Mouse (Mus musculus): ENCODE measurements at regions not wholly inside any gene's neighbourhood (a gene's known extent, or its start where the extent isn't known, plus 50 kb on each side); places are given as distances from the start of the nearest gene placed in this dataset.

DNA sequence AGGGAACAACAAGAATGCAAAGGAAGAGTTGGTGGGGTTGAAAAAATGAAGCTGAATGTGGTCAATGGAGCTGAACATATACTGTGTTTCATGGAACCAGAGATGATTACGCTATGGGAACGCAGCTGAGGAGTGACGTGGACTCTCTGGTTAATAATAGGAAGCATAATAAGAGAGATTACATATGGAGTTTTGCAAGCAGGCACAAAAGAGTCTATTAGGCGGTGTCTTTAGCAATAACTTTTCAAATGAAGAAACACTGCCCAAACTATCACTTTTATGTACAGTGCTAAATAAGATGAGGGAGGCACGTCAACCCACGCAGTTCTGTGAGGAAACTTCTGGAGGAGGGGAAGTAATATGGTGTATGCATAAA is 172.4 kb upstream of the Cited2 start:
- no peak overlapping the region for H3K27ac ChIP-seq
- H3K4me2 ChIP-seq (ENCODE audit: low read depth, low read length): no peak overlapping the region
- WGBS: 90% methylated on average over 6 of the region's 6 CpGs
- H3K36me3 ChIP-seq (ENCODE audit: insufficient read depth, low read length): no peaks in the 10 kb centered on the region
- TF ChIP-seq CTCF (IDR thresholded peaks at IDR 0.05; ENCODE audit: low read depth): no peak
- no peaks in the 10 kb centered on the region for H3K9me3 ChIP-seq (ENCODE audit: low read length)
- no peaks in the 10 kb centered on the region for H3K4me1 ChIP-seq (ENCODE audit: insufficient read depth, low read length)
- H3K4me3 ChIP-seq (ENCODE audit: low read length): no peak overlapping the region
- ATAC-seq (no peak), DNase-seq (ENCODE audit: low spot score) (no peak)
- H3K27me3 ChIP-seq (ENCODE audit: insufficient read depth, low read length): no peaks in the 10 kb centered on the region
- H3K9ac ChIP-seq (replicated peaks; ENCODE audit: low read length): no peak overlapping the region

- ATAC-seq (no peak), DNase-seq (ENCODE audit: low spot score) (no peak)
- TF ChIP-seq CTCF (IDR thresholded peaks at IDR 0.05; ENCODE audit: low read depth): no peak
- no peak overlapping the region for H3K27ac ChIP-seq
- WGBS: 84% methylated on average over 6 of the region's 6 CpGs
- no peaks in the 10 kb centered on the region for H3K4me1 ChIP-seq (ENCODE audit: insufficient read depth, low read length)
- H3K4me2 ChIP-seq (ENCODE audit: low read depth, low read length): no peak overlapping the region
- H3K27me3 ChIP-seq (ENCODE audit: insufficient read depth, low read length): no peaks in the 10 kb centered on the region
- H3K9me3 ChIP-seq (ENCODE audit: low read length): no peaks in the 10 kb centered on the region
- H3K9ac ChIP-seq (replicated peaks; ENCODE audit: low read length): no peak overlapping the region
- no peaks in the 10 kb centered on the region for H3K36me3 ChIP-seq (ENCODE audit: insufficient read depth, low read length)
- H3K4me3 ChIP-seq (ENCODE audit: low read length): no peak overlapping the region
Measured at GRCm38 (mm10) chr10:17551869-17552268, 171.1 kb upstream of the Cited2 start.

GRCm38 (mm10) chr10:17552277-17552676 is 170.7 kb upstream of the Cited2 start:
- H3K9me3 ChIP-seq (ENCODE audit: low read length): no peaks in the 10 kb centered on the region
- H3K27me3 ChIP-seq (ENCODE audit: insufficient read depth, low read length): no peaks in the 10 kb centered on the region
- ATAC-seq (no peak), DNase-seq (ENCODE audit: low spot score) (no peak)
- TF ChIP-seq CTCF (IDR thresholded peaks at IDR 0.05; ENCODE audit: low read depth): no peak
- no peak overlapping the region for H3K4me2 ChIP-seq (ENCODE audit: low read depth, low read length)
- H3K4me3 ChIP-seq (ENCODE audit: low read length): no peak overlapping the region
- H3K27ac ChIP-seq: no peak overlapping the region
- no peaks in the 10 kb centered on the region for H3K36me3 ChIP-seq (ENCODE audit: insufficient read depth, low read length)
- no peaks in the 10 kb centered on the region for H3K4me1 ChIP-seq (ENCODE audit: insufficient read depth, low read length)
- no peak overlapping the region for H3K9ac ChIP-seq (replicated peaks; ENCODE audit: low read length)

GRCm38 (mm10) chr10:17556391-17556790 is 166.6 kb upstream of the Cited2 start:
- Histone ChIP-seq H3K27ac (no peak overlapping the region), H3K4me2 (ENCODE audit: low read depth, low read length) (no peak overlapping the region), H3K9me3 (ENCODE audit: low read length) (no peaks in the 10 kb centered on the region), H3K27me3 (ENCODE audit: insufficient read depth, low read length) (no peaks in the 10 kb centered on the region), H3K4me3 (ENCODE audit: low read length) (no peak overlapping the region), H3K4me1 (ENCODE audit: insufficient read depth, low read length) (no peaks in the 10 kb centered on the region), H3K9ac (replicated peaks; ENCODE audit: low read length) (no peak overlapping the region), H3K36me3 (ENCODE audit: insufficient read depth, low read length) (no peaks in the 10 kb centered on the region)
- no peak for ATAC-seq
- DNase-seq (ENCODE audit: low spot score): peak; percentile 3
- no peak for TF ChIP-seq CTCF (IDR thresholded peaks at IDR 0.05; ENCODE audit: low read depth)
- WGBS: 64% methylated on average over 4 of the region's 4 CpGs

- Histone ChIP-seq H3K9me3 (ENCODE audit: low read length) (no peaks in the 10 kb centered on the region), H3K9ac (replicated peaks; ENCODE audit: low read length) (no peak overlapping the region), H3K27me3 (ENCODE audit: insufficient read depth, low read length) (no peaks in the 10 kb centered on the region), H3K36me3 (ENCODE audit: insufficient read depth, low read length) (no peaks in the 10 kb centered on the region), H3K4me1 (ENCODE audit: insufficient read depth, low read length) (no peaks in the 10 kb centered on the region; the same call in 1 of the 2 replicates), H3K4me2 (ENCODE audit: low read depth, low read length) (no peak overlapping the region), H3K27ac (no peak overlapping the region), H3K4me3 (ENCODE audit: low read length) (no peak overlapping the region)
- WGBS: 41% methylated on average over 5 of the region's 5 CpGs
- DNase-seq (ENCODE audit: low spot score): peak; percentile 3
- no peak for ATAC-seq
- no peak for TF ChIP-seq CTCF (IDR thresholded peaks at IDR 0.05; ENCODE audit: low read depth)
Measured at GRCm38 (mm10) chr10:17559370-17559955, 163.6 kb upstream of the Cited2 start.

DNA sequence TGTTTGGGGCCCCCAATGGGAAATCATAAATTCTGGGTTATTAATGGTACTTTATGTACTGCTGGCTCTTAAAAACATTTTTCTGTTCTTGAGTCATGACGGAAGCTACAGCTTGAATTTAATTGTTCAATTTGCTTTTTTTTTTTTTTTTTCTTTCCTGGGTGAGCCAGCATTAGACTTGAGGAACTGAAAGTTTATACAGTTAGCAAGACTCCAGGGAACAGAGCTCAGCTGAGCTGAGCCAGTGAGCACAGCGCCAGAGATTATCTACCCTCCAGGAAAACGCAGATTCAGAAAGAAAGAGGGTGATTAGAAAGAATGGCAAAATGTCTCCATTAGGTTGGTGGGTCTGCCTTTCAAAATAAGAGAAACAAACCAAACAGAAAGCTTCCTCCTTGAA is 163.0 kb upstream of the Cited2 start:
- 30% methylated on average over 3 of the region's 3 CpGs for WGBS
- DNase-seq (ENCODE audit: low spot score): peak; percentile 7
- no peak for TF ChIP-seq CTCF (IDR thresholded peaks at IDR 0.05; ENCODE audit: low read depth)

DNA sequence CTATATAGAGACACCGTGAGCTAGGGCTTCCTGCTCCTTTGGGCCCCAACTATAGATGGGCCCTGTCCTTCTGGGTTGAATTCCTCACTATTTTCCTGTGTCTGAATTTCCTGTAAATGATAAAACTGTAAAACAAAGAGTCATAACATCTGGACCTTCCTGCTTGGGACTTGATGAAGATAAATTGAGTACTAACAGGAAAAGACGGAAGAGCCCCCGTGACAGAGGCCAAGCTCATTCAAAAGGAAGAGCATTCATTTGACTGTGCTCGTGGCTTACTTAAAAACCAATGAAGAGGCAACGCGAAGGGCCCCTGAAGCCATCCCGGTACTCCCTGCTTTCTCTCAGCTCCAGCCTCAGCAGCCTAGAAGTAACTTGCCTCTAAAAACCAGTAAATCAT is 161.6 kb upstream of the Cited2 start:
- no peaks in the 10 kb centered on the region for H3K36me3 ChIP-seq (ENCODE audit: insufficient read depth, low read length)
- WGBS: 69% methylated on average over 7 of the region's 7 CpGs
- no peak for TF ChIP-seq CTCF (IDR thresholded peaks at IDR 0.05; ENCODE audit: low read depth)

More for the DNA sequence above, 163.0 kb upstream of the Cited2 start:
- Histone ChIP-seq H3K4me3 (ENCODE audit: low read length) (no peak overlapping the region), H3K27me3 (ENCODE audit: insufficient read depth, low read length) (no peaks in the 10 kb centered on the region), H3K36me3 (ENCODE audit: insufficient read depth, low read length) (no peaks in the 10 kb centered on the region), H3K4me2 (ENCODE audit: low read depth, low read length) (no peak overlapping the region), H3K27ac (no peak overlapping the region), H3K4me1 (ENCODE audit: insufficient read depth, low read length) (no peaks in the 10 kb centered on the region; the same call in 1 of the 2 replicates), H3K9me3 (ENCODE audit: low read length) (no peaks in the 10 kb centered on the region), H3K9ac (replicated peaks; ENCODE audit: low read length) (no peak overlapping the region)
- ATAC-seq: no peak

More for the DNA sequence above, 161.6 kb upstream of the Cited2 start:
- H3K27me3 ChIP-seq (ENCODE audit: insufficient read depth, low read length): no peaks in the 10 kb centered on the region
- H3K4me3 ChIP-seq (ENCODE audit: low read length): no peak overlapping the region
- no peak overlapping the region for H3K4me2 ChIP-seq (ENCODE audit: low read depth, low read length)
- no peaks in the 10 kb centered on the region; the same call in 1 of the 2 replicates for H3K4me1 ChIP-seq (ENCODE audit: insufficient read depth, low read length)
- no peak overlapping the region for H3K9ac ChIP-seq (replicated peaks; ENCODE audit: low read length)
- no peak for ATAC-seq
- no peak overlapping the region for H3K27ac ChIP-seq
- DNase-seq (ENCODE audit: low spot score): no peak
- no peaks in the 10 kb centered on the region for H3K9me3 ChIP-seq (ENCODE audit: low read length)

Measured in hindbrain, postnatal 0 days (tissue).